Mouse (Mus musculus): ENCODE results near the gene Ring1. TPM values are rescaled to one million over a fixed set of nuclear protein-coding genes. Genes with fewer than 3 reads are reported as not detected.

Ring1 gene
- polyA plus RNA-seq, 1 experiment from 2014 or later = 7.5 TPM

- Histone ChIP-seq H3K36me3 (ENCODE audit: control insufficient read depth, insufficient read depth, low read length) (peaks cover 24% of the 10 kb centered on the region), H3K9me3 (ENCODE audit: control insufficient read depth, low read depth, low read length) (no peaks in the 10 kb centered on the region), H3K27me3 (ENCODE audit: control insufficient read depth, insufficient read depth, low read length) (no peaks in the 10 kb centered on the region), H3K4me1 (ENCODE audit: control insufficient read depth, insufficient read depth, low read length) (peaks cover 39% of the 10 kb centered on the region), H3K27ac (ENCODE audit: low read length) (no peak overlapping the region), H3K9ac (replicated peaks; ENCODE audit: low read depth, low read length) (no peak overlapping the region), H3K4me3 (ENCODE audit: low read depth, low read length) (0 out of 2 replicates have a peak overlapping the region, but pooled peaks have one; percentile 90), H3K4me2 (replicated peaks; ENCODE audit: low read depth, low read length) (no peak overlapping the region)
- ATAC-seq (ENCODE audit: insufficient number of reproducible peaks, insufficient read depth, low FRiP score, low read depth) = no peak
- 42% methylated on average over 2 of the region's 2 CpGs for WGBS
Observed at GRCm38 (mm10) chr17:34026221-34026620, 1.7 kb upstream of the Ring1 start.

- H3K4me1 ChIP-seq (ENCODE audit: control insufficient read depth, insufficient read depth, low read length) = peaks cover 39% of the 10 kb centered on the region
- peak overlapping the region; percentile 90 for H3K4me3 ChIP-seq (ENCODE audit: low read depth, low read length)
- ATAC-seq (ENCODE audit: insufficient number of reproducible peaks, insufficient read depth, low FRiP score, low read depth) = no peak
- H3K27me3 ChIP-seq (ENCODE audit: control insufficient read depth, insufficient read depth, low read length) = no peaks in the 10 kb centered on the region
- WGBS = 14% methylated on average over 7 of the region's 7 CpGs
- H3K9ac ChIP-seq (replicated peaks; ENCODE audit: low read depth, low read length) = no peak overlapping the region; the same call in 1 of the 2 replicates
- no peaks in the 10 kb centered on the region for H3K9me3 ChIP-seq (ENCODE audit: control insufficient read depth, low read depth, low read length)
- no peak overlapping the region for H3K27ac ChIP-seq (ENCODE audit: low read length)
- H3K36me3 ChIP-seq (ENCODE audit: control insufficient read depth, insufficient read depth, low read length) = peaks cover 24% of the 10 kb centered on the region
- peak overlapping the region; percentile 94 for H3K4me2 ChIP-seq (replicated peaks; ENCODE audit: low read depth, low read length)
Observed at GRCm38 (mm10) chr17:34025756-34026151, 1.3 kb upstream of the Ring1 start.

- Histone ChIP-seq H3K36me3 (ENCODE audit: control insufficient read depth, insufficient read depth, low read length) (peaks cover 23% of the 10 kb centered on the region), H3K4me3 (ENCODE audit: low read depth, low read length) (peak overlapping the region; percentile 90), H3K9me3 (ENCODE audit: control insufficient read depth, low read depth, low read length) (no peaks in the 10 kb centered on the region), H3K9ac (replicated peaks; ENCODE audit: low read depth, low read length) (peak overlapping the region; percentile 87), H3K27ac (ENCODE audit: low read length) (peak overlapping the region; percentile 90), H3K4me1 (ENCODE audit: control insufficient read depth, insufficient read depth, low read length) (peaks cover 32% of the 10 kb centered on the region), H3K4me2 (replicated peaks; ENCODE audit: low read depth, low read length) (peak overlapping the region; percentile 94), H3K27me3 (ENCODE audit: control insufficient read depth, insufficient read depth, low read length) (no peaks in the 10 kb centered on the region)
- peak; percentile 13; the same call in 1 of the 2 replicates for ATAC-seq (ENCODE audit: insufficient number of reproducible peaks, insufficient read depth, low FRiP score, low read depth)
- under 1% methylated on average over 55 of the region's 57 CpGs for WGBS
Observed at GRCm38 (mm10) chr17:34024861-34025755, 628 bp upstream of the Ring1 start.

- no peaks in the 10 kb centered on the region for H3K27me3 ChIP-seq (ENCODE audit: control insufficient read depth, insufficient read depth, low read length)
- 59% methylated on average over 9 of the region's 9 CpGs for WGBS
- H3K4me2 ChIP-seq (replicated peaks; ENCODE audit: low read depth, low read length) = peak overlapping the region; percentile 94
- peaks cover 27% of the 10 kb centered on the region for H3K4me1 ChIP-seq (ENCODE audit: control insufficient read depth, insufficient read depth, low read length)
- no peak for ATAC-seq (ENCODE audit: insufficient number of reproducible peaks, insufficient read depth, low FRiP score, low read depth)
- H3K27ac ChIP-seq (ENCODE audit: low read length) = 0 out of 2 replicates have a peak overlapping the region, but pooled peaks have one; percentile 90
- H3K4me3 ChIP-seq (ENCODE audit: low read depth, low read length) = peak overlapping the region; percentile 90
- H3K9me3 ChIP-seq (ENCODE audit: control insufficient read depth, low read depth, low read length) = no peaks in the 10 kb centered on the region
- H3K9ac ChIP-seq (replicated peaks; ENCODE audit: low read depth, low read length) = 0 out of 2 replicates have a peak overlapping the region, but pooled peaks have one; percentile 87
- peaks cover 9% of the 10 kb centered on the region for H3K36me3 ChIP-seq (ENCODE audit: control insufficient read depth, insufficient read depth, low read length)
Observed at GRCm38 (mm10) chr17:34023678-34024077, 802 bp downstream of the Ring1 start.

GRCm38 (mm10) chr17:34022987-34023386, 1.5 kb downstream of the Ring1 start:
- Histone ChIP-seq H3K36me3 (ENCODE audit: control insufficient read depth, insufficient read depth, low read length) (peaks cover 5% of the 10 kb centered on the region), H3K27me3 (ENCODE audit: control insufficient read depth, insufficient read depth, low read length) (no peaks in the 10 kb centered on the region), H3K4me1 (ENCODE audit: control insufficient read depth, insufficient read depth, low read length) (peaks cover 23% of the 10 kb centered on the region), H3K4me2 (replicated peaks; ENCODE audit: low read depth, low read length) (no peak overlapping the region), H3K27ac (ENCODE audit: low read length) (no peak overlapping the region), H3K4me3 (ENCODE audit: low read depth, low read length) (no peak overlapping the region), H3K9me3 (ENCODE audit: control insufficient read depth, low read depth, low read length) (no peaks in the 10 kb centered on the region), H3K9ac (replicated peaks; ENCODE audit: low read depth, low read length) (no peak overlapping the region)
- 94% methylated on average over 20 of the region's 20 CpGs for WGBS
- no peak for ATAC-seq (ENCODE audit: insufficient number of reproducible peaks, insufficient read depth, low FRiP score, low read depth)

- ATAC-seq (ENCODE audit: insufficient number of reproducible peaks, insufficient read depth, low FRiP score, low read depth) = no peak
- no peak overlapping the region for H3K27ac ChIP-seq (ENCODE audit: low read length)
- 88% methylated on average over 14 of the region's 14 CpGs for WGBS
- no peaks in the 10 kb centered on the region for H3K9me3 ChIP-seq (ENCODE audit: control insufficient read depth, low read depth, low read length)
- H3K4me1 ChIP-seq (ENCODE audit: control insufficient read depth, insufficient read depth, low read length) = peaks cover 22% of the 10 kb centered on the region
- no peak overlapping the region for H3K4me3 ChIP-seq (ENCODE audit: low read depth, low read length)
- peaks cover 5% of the 10 kb centered on the region for H3K36me3 ChIP-seq (ENCODE audit: control insufficient read depth, insufficient read depth, low read length)
- no peak overlapping the region for H3K4me2 ChIP-seq (replicated peaks; ENCODE audit: low read depth, low read length)
- H3K27me3 ChIP-seq (ENCODE audit: control insufficient read depth, insufficient read depth, low read length) = no peaks in the 10 kb centered on the region
- no peak overlapping the region for H3K9ac ChIP-seq (replicated peaks; ENCODE audit: low read depth, low read length)
Observed at GRCm38 (mm10) chr17:34022414-34022783, 2.1 kb downstream of the Ring1 start.

- Histone ChIP-seq H3K4me3 (ENCODE audit: low read depth, low read length) (no peak overlapping the region), H3K9me3 (ENCODE audit: control insufficient read depth, low read depth, low read length) (no peaks in the 10 kb centered on the region), H3K36me3 (ENCODE audit: control insufficient read depth, insufficient read depth, low read length) (peaks cover 5% of the 10 kb centered on the region), H3K27me3 (ENCODE audit: control insufficient read depth, insufficient read depth, low read length) (no peaks in the 10 kb centered on the region), H3K9ac (replicated peaks; ENCODE audit: low read depth, low read length) (no peak overlapping the region; the same call in 1 of the 2 replicates), H3K27ac (ENCODE audit: low read length) (no peak overlapping the region), H3K4me1 (ENCODE audit: control insufficient read depth, insufficient read depth, low read length) (peaks cover 17% of the 10 kb centered on the region), H3K4me2 (replicated peaks; ENCODE audit: low read depth, low read length) (no peak overlapping the region)
- no peak for ATAC-seq (ENCODE audit: insufficient number of reproducible peaks, insufficient read depth, low FRiP score, low read depth)
- 93% methylated on average over 23 of the region's 23 CpGs for WGBS
Observed at GRCm38 (mm10) chr17:34021539-34022413, 2.7 kb downstream of the Ring1 start.

GRCm38 (mm10) chr17:34013436-34013835, 11.0 kb downstream of the Ring1 start:
- ATAC-seq (ENCODE audit: insufficient number of reproducible peaks, insufficient read depth, low FRiP score, low read depth) = no peak
- Histone ChIP-seq H3K27ac (ENCODE audit: low read length) (no peak overlapping the region), H3K4me2 (replicated peaks; ENCODE audit: low read depth, low read length) (no peak overlapping the region), H3K9me3 (ENCODE audit: control insufficient read depth, low read depth, low read length) (no peaks in the 10 kb centered on the region), H3K27me3 (ENCODE audit: control insufficient read depth, insufficient read depth, low read length) (no peaks in the 10 kb centered on the region), H3K9ac (replicated peaks; ENCODE audit: low read depth, low read length) (no peak overlapping the region), H3K4me3 (ENCODE audit: low read depth, low read length) (no peak overlapping the region), H3K4me1 (ENCODE audit: control insufficient read depth, insufficient read depth, low read length) (no peaks in the 10 kb centered on the region), H3K36me3 (ENCODE audit: control insufficient read depth, insufficient read depth, low read length) (no peaks in the 10 kb centered on the region)
- WGBS = 95% methylated on average over 8 of the region's 8 CpGs
